Mouse (Mus musculus) erythroblast, embryonic 14.5 days (primary cell): ENCODE data around the gene Pycr1.

Experiments
- GATA1 ChIP-seq: IDR thresholded peaks from 2 replicates; pipeline ENCODE4 v1.6.1; 2012; ENCODE audit warnings: low read length, inconsistent platforms, mixed read lengths
- TAL1 ChIP-seq: IDR thresholded peaks from 3 replicates; pipeline ENCODE4 v1.6.1; 2012; ENCODE audit warnings: low read length, inconsistent platforms, mixed read lengths

DNA sequence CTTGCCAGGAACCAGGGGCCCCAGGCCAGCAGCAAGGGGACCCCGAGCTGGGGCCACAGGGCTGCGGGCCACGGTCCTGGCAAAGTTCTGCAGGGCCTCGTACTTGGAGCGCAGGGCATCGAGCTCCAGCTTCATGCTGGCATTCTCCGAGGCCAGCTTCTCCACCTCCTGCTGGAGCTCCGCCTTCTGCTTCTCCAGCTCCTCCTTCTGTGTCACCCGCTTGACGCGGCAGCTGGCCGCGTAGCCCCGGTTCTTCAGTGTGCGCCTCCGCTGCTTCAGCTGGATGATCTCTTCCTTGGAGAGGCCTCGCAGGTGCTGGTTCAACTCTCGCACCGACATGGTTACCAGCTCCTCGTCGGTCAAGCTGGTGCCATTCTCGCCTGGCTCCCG, 14.2 kb downstream of the Pycr1 start:
- no peak for TF ChIP-seq GATA1
- TF ChIP-seq TAL1 = no peak
